Mouse (Mus musculus) testis, adult 2 months (tissue): Measurements from ENCODE around the gene Dbp. TPM values are rescaled to one million over a fixed set of nuclear protein-coding genes. Genes with fewer than 3 reads are reported as not detected.

Source experiments
- H3K27ac ChIP-seq: fragments of 200-500 bp; 2 replicates; pipeline ENCODE4 v1.5.1; 2012; ENCODE audit warnings: low read depth, low read length; ENCODE audit not compliant: control insufficient read depth, insufficient read depth
- H3K27me3 ChIP-seq: fragments of 200-500 bp; 2 replicates; pipeline ENCODE4 v1.6.1; 2012; ENCODE audit warnings: mild to moderate bottlenecking, low read length, moderate library complexity; ENCODE audit not compliant: control insufficient read depth, insufficient read depth
- H3K36me3 ChIP-seq: fragments of 200-500 bp; 2 replicates; pipeline ENCODE4 v1.6.1; 2012; ENCODE audit warnings: mild to moderate bottlenecking, low read length; ENCODE audit not compliant: control insufficient read depth, insufficient read depth
- H3K4me1 ChIP-seq: fragments of 200-500 bp; 2 replicates; pipeline ENCODE4 v1.6.1; 2012; ENCODE audit warnings: low read length; ENCODE audit not compliant: control insufficient read depth, insufficient read depth
- H3K4me3 ChIP-seq: fragments of 200-500 bp; 2 replicates; pipeline ENCODE4 v1.5.1; 2012; ENCODE audit warnings: low read depth, mild to moderate bottlenecking, low read length, moderate library complexity, mixed read lengths; ENCODE audit not compliant: control insufficient read depth
- CTCF ChIP-seq: fragments of 200-500 bp; IDR thresholded peaks from 2 replicates; pipeline ENCODE4 v1.5.1; 2012; ENCODE audit warnings: low read depth, mild to moderate bottlenecking, inconsistent platforms, low read length, moderate library complexity; ENCODE audit not compliant: control insufficient read depth, insufficient read depth, insufficient replicate concordance
- POLR2A ChIP-seq: fragments of 200-500 bp; IDR thresholded peaks from 2 replicates; pipeline ENCODE4 v1.6.1; 2012; ENCODE audit warnings: low read depth, mild to moderate bottlenecking, inconsistent platforms, low read length, moderate library complexity; ENCODE audit not compliant: control insufficient read depth
- polyA plus RNA-seq: library from polyadenylated mRNA; depleted of rRNA; stranded (reverse); fragments of >200 nt; gene quantifications from 2 replicates; pipeline ENCODE4 v1.2.3, GENCODE M21; 2012

Dbp gene
- polyA plus RNA-seq, 1 experiment, result 12.9 TPM

- no peak overlapping the region for H3K27ac ChIP-seq
- H3K4me3 ChIP-seq, result no peak overlapping the region
- TF ChIP-seq POLR2A (no peak), CTCF (no peak)
- no peaks in the 10 kb centered on the region; the same call in none of the 2 replicates for H3K4me1 ChIP-seq
- H3K36me3 ChIP-seq, result no peaks in the 10 kb centered on the region
- H3K27me3 ChIP-seq, result no peaks in the 10 kb centered on the region
Measured at GRCm38 (mm10) chr7:45685811-45686210, 19.1 kb upstream of the Dbp start.

- Histone ChIP-seq H3K27ac (no peak overlapping the region; the same call in 1 of the 2 replicates), H3K4me1 (no peaks in the 10 kb centered on the region; the same call in none of the 2 replicates), H3K4me3 (peak overlapping the region; percentile 65), H3K36me3 (no peaks in the 10 kb centered on the region), H3K27me3 (no peaks in the 10 kb centered on the region)
- TF ChIP-seq POLR2A (no peak), CTCF (no peak)
Measured at GRCm38 (mm10) chr7:45686841-45687240, 18.0 kb upstream of the Dbp start.

- Histone ChIP-seq H3K27me3 (no peaks in the 10 kb centered on the region), H3K27ac (no peak overlapping the region), H3K4me1 (peaks cover 6% of the 10 kb centered on the region), H3K36me3 (no peaks in the 10 kb centered on the region), H3K4me3 (peak overlapping the region; percentile 2; the same call in 1 of the 2 replicates)
- no peak for TF ChIP-seq POLR2A
- TF ChIP-seq CTCF, result no peak
Measured at GRCm38 (mm10) chr7:45689099-45689498, 15.8 kb upstream of the Dbp start.

GRCm38 (mm10) chr7:45689800-45690199 lies 15.1 kb upstream of the Dbp start:
- Histone ChIP-seq H3K4me1 (peaks cover 6% of the 10 kb centered on the region), H3K27ac (peak overlapping the region; percentile 45; the same call in 1 of the 2 replicates), H3K27me3 (no peaks in the 10 kb centered on the region), H3K36me3 (no peaks in the 10 kb centered on the region), H3K4me3 (no peak overlapping the region)
- TF ChIP-seq CTCF (no peak), POLR2A (no peak)

GRCm38 (mm10) chr7:45692364-45692763 lies 12.5 kb upstream of the Dbp start:
- H3K27me3 ChIP-seq, result no peaks in the 10 kb centered on the region
- H3K36me3 ChIP-seq, result no peaks in the 10 kb centered on the region
- H3K27ac ChIP-seq, result no peak overlapping the region
- peaks cover 7% of the 10 kb centered on the region for H3K4me1 ChIP-seq
- TF ChIP-seq POLR2A (no peak), CTCF (no peak)
- peak overlapping the region; percentile 2; the same call in 1 of the 2 replicates for H3K4me3 ChIP-seq

GRCm38 (mm10) chr7:45693921-45694591 lies 10.8 kb upstream of the Dbp start, which contains the start of gene Sec1:
Sec1 (minus strand) TSS chr7:45694402.
- TF ChIP-seq CTCF, result no peak
- peak; percentile 79 for TF ChIP-seq POLR2A
- Histone ChIP-seq H3K4me1 (peaks cover 7% of the 10 kb centered on the region), H3K4me3 (peak within 1 kb of the TSS; percentile 98), H3K36me3 (no peaks in the 10 kb centered on the region), H3K27me3 (no peaks in the 10 kb centered on the region), H3K27ac (peak within 1 kb of the TSS; percentile 82)

GRCm38 (mm10) chr7:45695098-45695497 lies 9.8 kb upstream of the Dbp start:
- Histone ChIP-seq H3K4me3 (peak overlapping the region; percentile 98), H3K27me3 (no peaks in the 10 kb centered on the region), H3K36me3 (no peaks in the 10 kb centered on the region), H3K4me1 (peaks cover 15% of the 10 kb centered on the region), H3K27ac (peak overlapping the region; percentile 2; the same call in 1 of the 2 replicates)
- TF ChIP-seq POLR2A (no peak), CTCF (no peak)
